Mouse (Mus musculus) layer of hippocampus, postnatal 14 days (tissue): ENCODE measurements at regions not wholly inside any gene's neighbourhood (a gene's known extent, or its start where the extent isn't known, plus 50 kb on each side); places are given as distances from the start of the nearest gene placed in this dataset.

ENCODE experiments used
- DNase-seq, 2 experiments: peaks; one replicate each; pipeline ENCODE4 v3.0.0; 2021 to 2022; ENCODE audit warnings: low spot score in 2 of 2, mixed read lengths in 1 of 2

DNA sequence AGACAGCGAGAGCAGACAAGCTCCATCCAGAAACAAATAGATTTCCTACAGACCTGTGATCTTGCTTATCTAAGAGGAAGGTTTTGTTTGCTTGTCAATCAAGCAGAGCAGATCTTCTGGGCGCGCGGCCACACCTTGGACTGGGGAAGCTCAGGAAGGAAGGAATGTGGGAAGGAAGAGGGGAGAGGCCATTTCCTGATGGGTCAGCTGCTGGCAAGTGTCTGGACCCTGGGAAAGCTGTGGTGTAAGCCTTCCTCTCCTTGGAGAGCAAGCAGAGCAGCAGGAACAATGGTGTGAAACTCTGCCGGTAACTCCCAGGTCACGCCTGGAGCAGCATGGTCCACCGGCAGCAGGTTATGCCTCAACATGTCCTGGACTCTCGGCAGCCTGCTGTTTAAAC lies 287.7 kb upstream of the Actbl2 start:
- DNase-seq, result no peak

DNA sequence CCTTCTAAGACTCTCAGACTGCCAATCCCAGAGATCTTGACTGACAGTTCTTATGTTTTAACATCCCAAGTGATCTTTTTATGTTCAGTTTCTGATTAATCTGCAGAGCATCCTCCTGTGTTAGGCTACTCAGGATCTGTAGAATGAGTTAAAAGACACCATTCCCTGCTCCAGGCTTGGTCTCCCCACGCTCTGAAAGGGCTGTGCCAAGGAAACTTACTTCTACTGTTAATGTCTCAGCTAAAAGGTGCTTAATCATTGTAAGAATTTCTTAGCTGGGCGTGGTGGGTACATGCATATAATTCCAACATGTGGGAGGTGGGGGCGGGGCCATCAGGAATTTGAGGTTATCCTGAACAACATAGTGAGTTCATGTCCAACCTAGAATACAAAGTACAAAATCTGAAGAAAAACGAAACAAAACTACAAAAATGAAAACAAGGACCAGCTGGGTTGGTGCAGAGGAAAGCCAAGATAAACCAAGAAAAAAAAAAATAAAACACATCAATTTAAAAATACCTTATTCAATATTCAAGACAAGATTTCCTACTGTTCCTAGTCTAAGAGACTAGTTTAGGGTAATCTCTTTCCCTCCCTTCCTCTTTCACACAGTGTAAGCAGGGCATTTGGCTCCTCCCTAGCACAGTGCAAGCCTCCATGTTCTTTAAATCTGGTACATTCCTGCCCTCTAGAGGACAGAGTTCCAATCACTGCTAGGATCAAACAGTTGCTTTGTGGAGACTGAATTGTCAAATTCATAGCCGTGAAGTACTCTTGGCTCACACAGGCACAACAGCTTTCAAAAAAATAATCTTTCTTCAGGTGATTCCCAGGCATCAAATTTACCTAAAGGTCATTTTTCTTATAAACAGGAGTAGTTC lies 286.9 kb upstream of the Actbl2 start:
- peak; percentile 42 to 93 for DNase-seq

DNA sequence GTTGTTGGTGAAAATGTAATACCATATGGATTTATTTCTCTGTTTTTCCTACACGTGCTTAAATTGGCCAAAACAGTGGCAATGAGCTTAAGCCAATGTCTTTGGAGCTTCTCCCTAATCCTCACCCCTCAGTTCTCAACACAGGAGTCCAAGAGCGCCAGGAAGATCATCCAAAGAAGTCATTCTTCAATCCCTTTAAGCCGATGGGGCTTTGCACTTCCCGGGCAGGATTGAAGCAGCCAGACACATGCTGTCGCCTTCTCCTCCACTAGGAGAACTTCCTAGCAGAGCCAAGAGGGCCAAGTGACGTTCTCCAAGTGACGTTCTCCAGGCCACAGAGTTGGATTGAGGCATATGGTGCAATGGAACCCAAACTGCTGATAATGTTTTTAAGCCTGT lies 286.3 kb upstream of the Actbl2 start:
- DNase-seq, result no peak

DNA sequence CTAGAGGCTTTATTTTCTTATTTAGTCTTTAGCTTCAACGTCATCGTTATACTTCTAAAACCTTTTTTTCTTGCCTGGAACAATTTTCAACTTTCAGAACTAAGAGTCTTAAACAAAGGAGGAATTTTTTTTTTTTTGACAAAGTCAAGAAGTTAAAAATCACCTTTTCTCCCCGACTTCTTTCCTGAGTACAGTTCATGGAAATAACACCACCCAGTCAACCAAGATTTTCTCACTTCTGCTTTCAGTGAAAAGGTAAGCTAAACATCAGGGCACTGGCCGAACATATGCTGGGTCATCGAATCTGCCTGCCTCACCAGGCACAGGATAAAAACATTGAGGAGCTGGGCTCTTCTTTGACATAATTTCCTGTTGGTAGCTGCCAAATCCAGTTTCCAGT lies 277.4 kb upstream of the Actbl2 start:
- DNase-seq, result no peak

DNA sequence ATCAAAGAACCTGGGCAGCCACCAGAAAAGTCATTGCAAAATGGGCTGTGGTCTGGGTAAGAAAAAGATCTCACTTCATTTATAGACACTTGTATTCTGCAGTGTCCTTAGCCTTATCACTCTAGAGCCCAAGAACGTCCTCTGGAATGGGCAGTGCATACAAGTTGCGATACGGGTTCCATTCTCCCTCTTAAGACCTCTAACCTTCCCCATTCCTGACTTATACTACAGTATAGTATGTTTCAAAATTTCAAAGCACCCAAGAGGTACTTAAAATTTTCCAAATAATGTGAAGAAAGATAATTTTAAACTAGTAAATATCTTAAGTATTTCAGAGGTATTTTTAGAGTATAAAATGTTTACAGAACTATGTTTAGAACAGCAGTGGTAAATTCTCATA lies 276.8 kb upstream of the Actbl2 start:
- DNase-seq, result no peak

DNA sequence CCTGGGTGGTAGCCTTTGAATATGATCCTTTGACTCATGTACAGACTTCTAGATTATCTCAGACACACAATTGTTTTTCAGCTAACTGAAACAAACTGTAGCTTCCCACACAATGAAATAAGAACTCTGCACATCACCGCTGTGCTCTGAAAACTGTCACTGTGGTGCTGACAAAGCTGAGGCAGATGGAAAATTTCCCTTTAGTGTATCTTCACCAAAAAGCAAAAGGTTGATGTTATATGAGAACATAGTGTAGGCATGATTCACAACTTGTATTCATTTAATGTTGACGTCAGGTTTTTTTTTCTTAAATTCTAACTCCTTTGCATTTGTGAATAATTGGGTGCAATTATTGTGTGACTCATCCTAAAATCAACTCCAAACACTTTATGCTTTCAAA lies 264.1 kb upstream of the Actbl2 start:
- no peak for DNase-seq

DNA sequence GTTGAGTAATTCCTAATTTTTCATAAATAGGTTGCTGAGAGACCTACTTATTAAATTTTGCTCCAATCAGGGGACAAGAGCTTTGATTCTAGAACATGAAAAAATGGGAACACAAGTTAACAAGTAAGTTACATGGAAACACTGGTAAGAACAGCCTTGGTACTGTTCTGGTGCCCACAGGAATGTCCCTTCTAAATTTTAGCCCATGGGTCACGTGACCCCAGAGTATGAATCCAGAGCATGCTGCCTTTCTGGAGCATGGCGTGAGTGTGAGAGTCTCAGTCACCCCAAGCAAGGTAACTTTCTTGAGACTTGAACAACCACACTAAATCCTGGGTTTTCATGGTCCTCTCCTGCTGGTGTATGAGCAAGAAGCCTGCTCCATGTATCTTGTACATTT lies 263.7 kb upstream of the Actbl2 start:
- DNase-seq, result no peak

DNA sequence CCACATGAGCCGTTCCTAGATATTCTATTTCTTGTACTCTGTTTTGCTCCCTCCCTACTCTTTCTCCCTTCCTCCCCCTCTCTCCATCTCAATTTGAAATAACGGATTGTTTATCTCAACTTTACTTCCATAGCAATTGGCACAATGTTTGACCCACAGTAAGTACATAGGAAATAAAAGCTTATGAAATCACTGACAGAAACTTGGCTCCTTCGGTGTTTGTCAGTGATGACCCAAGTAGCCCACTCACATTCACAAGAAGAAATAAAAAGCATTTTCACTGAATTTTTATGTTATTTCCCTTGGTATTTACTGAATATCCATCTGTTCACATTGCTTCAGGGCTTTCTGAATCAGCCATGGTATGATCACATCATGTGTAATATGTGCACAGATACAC lies 260.2 kb upstream of the Actbl2 start:
- DNase-seq, result no peak

DNA sequence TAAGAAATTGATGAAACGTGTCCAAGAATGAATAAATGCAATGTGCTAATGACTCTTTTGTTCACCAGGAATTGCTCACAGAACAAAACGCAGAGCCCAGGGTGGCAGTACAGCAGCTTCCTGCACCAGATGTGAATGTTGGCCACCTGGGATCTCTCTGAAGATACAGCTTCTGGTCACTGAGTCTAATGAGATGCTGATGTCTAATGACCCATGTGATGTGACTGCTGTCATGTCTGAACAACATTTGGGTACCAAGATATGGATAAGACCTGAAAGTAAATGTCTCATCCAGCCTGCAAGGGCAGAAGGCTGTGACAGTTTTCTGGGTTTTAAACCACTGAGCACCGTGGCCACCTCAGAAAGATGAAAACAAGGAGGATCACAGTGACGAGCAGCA lies 252.1 kb upstream of the Actbl2 start:
- DNase-seq, result no peak

DNA sequence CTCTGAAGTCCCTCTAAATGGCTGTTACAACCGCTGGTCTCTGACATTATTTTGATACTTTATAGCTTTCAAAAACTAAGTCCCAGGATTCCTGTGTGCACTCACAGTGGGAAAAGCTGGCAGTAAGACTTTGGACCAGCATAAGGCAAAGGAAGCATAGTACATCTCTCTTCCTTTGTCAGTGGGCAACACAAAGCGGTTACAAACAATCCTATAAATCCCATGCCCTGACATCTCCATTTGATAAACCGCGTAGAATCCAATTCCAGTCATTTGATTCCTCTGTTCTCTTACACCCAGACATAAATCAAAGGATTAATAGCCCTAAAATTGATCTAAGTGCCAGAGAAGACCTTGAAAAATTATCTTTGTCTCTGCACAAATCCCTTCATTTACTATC lies 240.7 kb upstream of the Actbl2 start:
- DNase-seq, result no peak

DNA sequence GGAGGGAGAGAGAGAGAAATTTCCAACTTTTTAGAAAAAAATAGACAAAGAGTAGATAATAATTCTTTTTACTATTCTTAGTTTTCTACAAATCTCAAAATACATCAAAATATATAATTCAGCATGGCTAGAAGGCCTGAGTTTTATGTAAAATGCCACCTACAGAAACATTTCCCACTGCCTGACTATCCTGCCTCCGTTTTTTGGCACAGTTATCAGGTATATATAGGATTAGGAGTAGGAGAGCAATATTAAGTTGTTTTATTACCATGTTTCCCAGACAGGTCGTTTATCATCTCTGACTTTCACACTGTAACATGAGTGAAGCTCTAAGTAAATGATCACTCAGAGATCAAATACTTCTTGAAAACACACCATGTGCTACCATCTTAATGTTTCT lies 224.7 kb upstream of the Actbl2 start:
- no peak for DNase-seq

DNA sequence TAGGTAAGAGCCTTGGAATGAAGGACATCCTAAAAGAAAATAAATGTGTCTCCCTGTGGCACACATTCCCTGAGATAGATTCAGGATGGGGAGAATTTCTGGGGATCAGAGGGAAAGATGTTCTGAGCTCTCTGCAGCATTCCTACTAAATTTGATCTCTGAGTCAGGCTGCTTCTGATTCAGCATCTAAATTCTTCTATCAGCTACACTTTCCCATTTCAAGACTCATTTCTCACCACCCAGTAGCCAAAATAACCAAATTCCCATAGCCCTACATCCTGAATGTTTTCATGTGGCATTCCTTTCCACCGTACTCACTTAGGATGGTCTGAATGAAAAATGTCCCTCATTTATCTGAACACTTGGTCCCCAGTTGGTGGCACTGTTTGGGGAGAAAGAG lies 223.2 kb upstream of the Actbl2 start:
- DNase-seq, result no peak

DNA sequence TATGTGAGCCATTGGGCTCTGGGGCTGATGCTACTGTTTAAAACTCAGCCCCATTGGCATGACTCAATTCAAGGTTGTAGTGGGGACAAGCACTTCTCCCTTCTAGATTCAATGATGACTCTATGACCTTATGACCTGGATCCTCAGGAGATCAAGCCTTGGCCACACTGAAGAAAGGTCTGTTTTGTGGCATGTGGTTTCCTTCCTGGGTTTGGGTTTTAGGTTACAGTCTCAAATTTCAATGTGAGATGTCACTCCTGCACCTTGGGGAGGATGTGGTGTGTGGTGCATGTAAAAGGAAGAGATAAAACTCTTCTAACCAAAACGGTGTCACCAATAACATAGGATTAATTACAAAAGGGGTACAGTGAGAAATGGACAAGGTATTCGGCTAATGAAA lies 211.2 kb upstream of the Actbl2 start:
- DNase-seq, result no peak

DNA sequence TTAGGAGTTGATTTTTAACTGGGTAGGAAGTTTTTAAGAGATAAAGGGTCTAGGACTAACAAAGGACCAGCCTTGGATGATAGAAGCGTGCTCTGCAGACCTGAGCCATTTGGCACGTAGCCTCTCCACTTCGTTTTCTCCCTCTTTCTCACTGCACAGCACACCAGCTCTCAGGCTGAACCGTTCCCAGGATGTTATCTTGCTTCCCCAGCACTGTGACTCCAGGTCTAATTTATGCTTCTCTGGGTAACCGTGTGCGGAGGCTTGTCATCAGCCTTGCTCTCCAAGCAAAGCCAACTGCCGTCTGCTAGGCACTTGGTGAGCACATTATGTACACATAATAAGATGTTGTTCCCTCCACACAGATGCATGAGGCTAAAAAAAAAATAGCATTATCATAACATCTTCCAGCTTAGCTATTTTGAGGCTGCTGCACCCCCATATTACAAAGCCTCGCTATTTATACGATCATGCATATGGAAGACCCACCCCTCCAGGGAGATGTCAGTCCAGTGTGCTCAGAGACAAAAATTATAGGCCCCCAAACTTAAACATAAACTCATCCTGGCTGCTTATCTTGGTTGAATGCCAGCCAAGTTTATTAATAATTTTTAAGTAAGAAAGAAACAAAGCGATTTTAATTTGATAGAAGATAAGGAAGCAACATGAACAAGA lies 210.3 kb upstream of the Actbl2 start:
- peak; percentile 43 to 65 for DNase-seq

DNA sequence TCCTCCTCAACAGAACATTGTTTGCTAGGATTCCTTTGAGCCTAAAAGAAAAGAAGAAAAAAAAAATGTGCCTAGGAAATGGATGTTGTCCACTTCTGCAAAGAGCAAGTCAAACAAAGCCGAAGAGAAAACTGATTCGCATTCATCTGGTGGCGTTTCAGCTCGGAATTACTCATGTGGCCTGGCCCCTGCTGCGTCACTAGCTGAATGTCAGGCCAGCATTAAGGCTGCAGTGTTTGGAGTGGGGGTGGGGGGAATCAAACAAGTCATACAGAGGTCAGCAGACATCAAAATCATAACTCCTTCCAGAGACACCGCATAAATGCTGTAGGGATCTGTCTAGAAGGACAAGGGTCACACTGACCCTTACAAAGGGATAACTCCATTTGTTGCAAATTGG lies 204.7 kb upstream of the Actbl2 start:
- no peak for DNase-seq

DNA sequence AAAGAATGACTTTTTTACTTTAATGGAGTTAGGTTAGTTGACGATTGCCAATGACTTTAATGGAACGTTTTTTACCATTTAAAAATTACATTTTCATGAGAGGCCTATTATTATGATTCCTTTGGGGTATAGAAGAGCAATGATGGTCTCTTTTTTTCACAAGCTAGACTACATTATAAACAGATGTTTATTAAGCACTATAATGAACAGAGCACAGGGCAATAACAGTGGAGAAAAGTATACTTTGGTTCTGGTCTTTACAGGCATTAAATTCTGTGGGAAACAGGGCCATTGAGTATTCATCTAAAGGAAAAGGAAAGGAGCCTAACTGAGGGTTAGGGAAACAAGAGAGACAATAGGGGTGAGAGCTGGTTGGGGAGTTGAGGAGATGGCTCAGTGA lies 199.0 kb upstream of the Actbl2 start:
- no peak for DNase-seq

DNA sequence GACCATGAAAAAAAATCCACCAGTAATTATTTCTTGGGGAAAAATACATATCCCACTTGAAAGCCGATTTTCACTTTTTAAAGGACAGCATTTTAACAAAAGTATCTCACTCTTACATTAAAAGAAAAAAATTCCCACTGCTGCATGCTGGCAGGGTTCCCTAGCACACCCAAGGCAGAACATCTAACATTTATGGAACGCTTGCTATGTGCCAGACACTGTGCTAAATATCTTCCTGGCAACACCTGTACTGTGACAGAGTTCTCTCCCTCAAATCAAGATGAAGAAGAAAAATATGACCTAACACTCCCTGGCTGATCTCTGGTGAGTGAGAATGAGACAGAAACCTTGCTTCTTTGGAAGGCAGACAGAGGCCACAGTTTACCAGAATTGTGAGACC lies 167.1 kb upstream of the Actbl2 start:
- DNase-seq, result no peak

DNA sequence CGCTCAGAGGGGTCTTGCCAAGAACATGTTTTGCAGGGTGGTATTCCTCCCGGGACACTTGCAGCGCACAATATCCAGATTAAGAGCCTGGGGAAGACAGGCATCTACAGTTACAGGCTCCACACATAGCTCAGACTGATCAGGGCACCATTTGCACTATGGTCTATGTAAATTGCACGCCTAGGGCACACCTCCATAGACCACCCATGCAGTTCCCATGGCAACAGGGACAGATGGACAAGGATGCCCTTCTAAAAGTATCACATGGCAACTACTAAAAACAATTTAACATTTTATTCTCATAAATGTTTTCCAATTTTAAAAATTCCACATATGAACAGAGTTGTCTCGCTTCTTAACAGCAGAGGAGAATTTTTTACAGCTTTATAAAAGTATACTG lies 158.7 kb upstream of the Actbl2 start:
- peak; percentile 21 to 43 for DNase-seq

DNA sequence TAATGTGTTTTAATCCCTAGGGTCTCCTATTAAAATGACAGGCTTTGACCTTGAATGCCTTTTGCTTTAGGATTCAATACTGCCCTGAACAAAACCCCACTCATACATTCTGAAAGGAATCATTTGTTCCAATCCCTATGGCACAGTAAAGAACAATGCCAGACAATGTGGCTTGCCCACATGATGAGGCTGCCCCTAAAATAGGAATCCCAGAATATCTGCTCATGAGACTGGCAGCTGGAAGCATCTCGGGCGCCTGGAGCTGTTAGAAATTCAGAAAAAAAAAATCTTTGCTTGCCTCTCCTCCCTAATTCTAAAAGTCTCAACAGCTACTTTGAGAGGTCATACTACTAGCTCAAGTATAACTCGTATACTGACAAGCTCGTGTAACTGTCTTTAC lies 157.5 kb upstream of the Actbl2 start:
- peak in 1 of 2 experiments; percentile 28 for DNase-seq

DNA sequence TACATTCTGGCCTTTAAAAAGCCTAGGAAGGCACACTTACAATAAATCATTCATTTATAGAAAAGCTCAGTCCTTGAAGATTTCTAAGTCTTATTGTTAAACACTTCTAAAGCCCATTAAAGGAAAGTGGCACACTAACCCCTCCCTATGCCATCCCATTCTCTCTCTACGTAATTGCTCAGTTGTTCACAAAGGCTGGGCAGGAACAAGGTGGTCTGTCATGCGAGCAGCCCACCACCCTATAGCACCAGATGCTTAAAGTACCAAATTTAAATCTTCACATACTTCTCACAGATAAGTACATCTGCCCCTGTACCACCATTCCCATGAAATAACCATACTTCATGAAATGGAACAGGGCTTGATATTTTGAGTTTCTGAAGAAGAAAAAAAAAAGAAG lies 156.1 kb upstream of the Actbl2 start:
- DNase-seq, result no peak

DNA sequence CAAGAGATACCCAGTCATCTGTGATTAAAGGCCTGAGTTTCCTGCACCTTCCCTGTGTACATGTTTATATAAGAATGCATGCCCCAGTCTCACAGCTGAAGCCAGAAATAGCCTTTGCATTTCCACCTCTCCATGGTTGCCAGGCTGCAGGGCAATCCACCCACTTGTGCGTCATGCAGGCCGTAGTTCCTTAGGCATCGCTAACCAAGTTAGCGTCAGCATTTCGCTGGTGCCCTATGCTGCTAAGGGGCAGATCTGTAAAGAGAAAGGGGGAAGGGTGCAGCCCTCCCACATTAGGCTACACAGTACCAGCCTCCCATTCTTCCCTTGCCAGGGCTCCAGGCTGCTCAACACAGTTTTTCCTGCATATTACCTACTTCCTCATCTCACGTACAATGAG lies 155.6 kb upstream of the Actbl2 start:
- no peak for DNase-seq

DNA sequence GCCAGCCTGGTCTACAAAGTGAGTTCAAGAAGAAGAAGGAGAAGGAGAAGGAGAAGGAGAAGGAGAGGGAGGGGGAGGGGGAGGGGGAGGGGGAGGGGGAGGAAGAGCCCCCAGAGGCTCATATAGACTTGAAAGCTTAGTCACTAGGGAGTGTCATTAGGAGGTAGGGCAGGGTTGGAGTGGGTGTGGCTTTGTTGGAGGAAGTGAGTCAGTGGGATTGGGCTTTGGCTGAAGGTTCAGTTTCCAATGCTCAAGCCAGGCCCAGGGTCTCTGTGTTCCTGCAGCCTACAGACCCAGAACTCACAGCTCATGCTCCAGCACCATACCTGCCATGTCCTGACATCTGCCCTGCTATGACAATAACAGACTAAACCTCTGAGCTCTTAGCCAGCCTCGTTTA lies 154.4 kb upstream of the Actbl2 start:
- no peak for DNase-seq
